In the genomic region with DNA sequence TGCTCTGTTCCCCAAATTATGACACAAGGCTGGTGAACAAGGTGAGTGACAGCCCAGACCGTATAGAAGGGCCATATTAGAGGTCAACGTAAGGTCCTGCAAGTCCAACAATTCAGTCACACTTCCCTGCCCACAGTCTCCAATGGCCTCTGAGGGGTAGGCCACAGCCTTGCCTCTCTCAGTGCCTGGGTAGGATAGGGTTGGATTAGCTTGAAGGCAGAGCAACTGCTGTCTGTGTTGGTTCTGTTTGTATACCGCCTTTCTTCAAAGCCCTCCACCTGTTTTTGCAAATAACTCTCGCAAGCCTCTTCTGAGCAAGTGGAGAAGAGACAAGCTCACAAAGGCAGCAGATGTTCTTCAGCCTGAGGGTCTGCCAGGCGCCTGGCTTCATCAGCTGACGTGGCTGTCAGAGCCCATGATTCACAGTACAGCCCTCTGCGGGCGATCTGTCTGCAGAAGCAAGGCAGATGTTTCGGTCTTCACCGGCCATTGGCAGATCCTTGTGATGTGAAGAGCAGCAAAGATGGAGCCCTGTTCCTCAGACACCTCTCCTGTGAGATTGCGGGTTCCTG, we compare ENCODE assay signal across 14 mouse cellular contexts.
A peak's percentile ranks its signal among the peaks of the same experiment; 100 is the strongest.
DNase-seq lines count a peak whose midpoint lies in the region; ATAC-seq and TF ChIP-seq lines count a peak whose summit lies in the region.
"Had no signal": no experiment of that assay in that cellular context is flagged by ENCODE, and none has a peak within 500 bp of the region (broad histone marks: within the 10 kb centered on the region; RNA-seq: fewer than 3 reads in every experiment).

No protein-coding gene starts in this region.

- no peak overlapping the region for H3K4me3 ChIP-seq in cerebellum, adult 2 months (replicated peaks; ENCODE audit: insufficient read depth, low read depth, low read length)
- no peak overlapping the region for H3K4me3 ChIP-seq in hindbrain, postnatal 0 days (ENCODE audit: low read length)

- peak; percentile 55; the same call in 1 of the 2 replicates for ATAC-seq in hindbrain, postnatal 0 days

- H3K27me3 ChIP-seq in cerebellum, adult 2 months (ENCODE audit: control insufficient read depth, insufficient read depth, low read length), result no peaks in the 10 kb centered on the region
- no peaks in the 10 kb centered on the region for H3K27me3 ChIP-seq in hindbrain, postnatal 0 days (ENCODE audit: insufficient read depth, low read length)

- TF ChIP-seq POLR2A in cerebellum, adult 2 months (IDR thresholded peaks at IDR 0.05; ENCODE audit: borderline replicate concordance, insufficient read depth, low read length), result no peak

- H3K27ac ChIP-seq in cerebellum, adult 2 months (ENCODE audit: insufficient read depth, low read length), result no peak overlapping the region
- no peak overlapping the region; the same call in 1 of the 2 replicates for H3K27ac ChIP-seq in hindbrain, postnatal 0 days

- no peaks in the 10 kb centered on the region for H3K36me3 ChIP-seq in hindbrain, postnatal 0 days (ENCODE audit: insufficient read depth, low read length)
- H3K36me3 ChIP-seq: G1E had no signal

- H3K4me1 ChIP-seq in cerebellum, adult 2 months (ENCODE audit: control insufficient read depth, insufficient read depth, low read length), result peaks cover 17% of the 10 kb centered on the region
- 0 out of 2 replicates have a peak, but pooled peaks cover 7% of the 10 kb centered on the region for H3K4me1 ChIP-seq in hindbrain, postnatal 0 days (ENCODE audit: insufficient read depth, low read length)

- intact Hi-C loops in left cerebral cortex, postnatal 4 days (cut with DNase I), result loop anchor here (5.0 kb wide), 1 partner anchor 255 kb away; the partner anchor contains the start of genes Ccdc148 and Pkp4
- intact Hi-C loops in left cerebral cortex, postnatal 14 days (cut with DNase I), result no loop called here

- 73% methylated on average over 11 of the region's 11 CpGs for WGBS in cerebellum, adult 2 months
- WGBS in hindbrain, postnatal 0 days, result 54% methylated on average over 11 of the region's 11 CpGs

- H3K4me2 ChIP-seq in hindbrain, postnatal 0 days (ENCODE audit: low read depth, low read length), result no peak overlapping the region

- no peak overlapping the region for H3K9ac ChIP-seq in hindbrain, postnatal 0 days (replicated peaks; ENCODE audit: low read length)

- H3K9me3 ChIP-seq in hindbrain, postnatal 0 days (ENCODE audit: low read length), result 0 out of 2 replicates have a peak, but pooled peaks cover 2% of the 10 kb centered on the region
- H3K9me3 ChIP-seq: G1E had no signal

- no peak for TF ChIP-seq CTCF in cerebellum, adult 2 months (IDR thresholded peaks at IDR 0.05; ENCODE audit: borderline replicate concordance, insufficient read depth, low read depth, low read length)
- no peak for TF ChIP-seq CTCF in hindbrain, postnatal 0 days (IDR thresholded peaks at IDR 0.05; ENCODE audit: low read depth)

- peak; percentile 54 to 67 for DNase-seq in cerebellum, postnatal 10 days
- DNase-seq in cerebellum, adult 2 months, result no peak
- DNase-seq in left cerebral cortex, postnatal 4 days, result peak; percentile 50
- no peak for DNase-seq in left cerebral cortex, postnatal 14 days (ENCODE audit: low spot score in 2 of 2)
- peak; percentile 68 for DNase-seq in hindbrain, postnatal 0 days (ENCODE audit: low spot score)
- peak; percentile 63 for DNase-seq in retina, embryonic 14.5 days (ENCODE audit: low spot score)
- no peak for DNase-seq in frontal cortex, postnatal 36 days (ENCODE audit: low spot score in 2 of 2)
- DNase-seq in B cell, adult 2 months, result no peak
- DNase-seq: gastrocnemius, postnatal 25 days; heart, postnatal 14 days; kidney, postnatal 14 days; lung, postnatal 4 days; spleen, adult 18-20 months had no signal

Comparison
In these comparisons a context has a peak if more than half of its experiments do, and no peak if none do; other contexts are left out.
1. DNase-seq: peak in cerebellum, postnatal 10 days (2 of 2), left cerebral cortex, postnatal 4 days (single experiment), hindbrain, postnatal 0 days (single experiment) and retina, embryonic 14.5 days (single experiment); none in cerebellum, adult 2 months (0 of 2), left cerebral cortex, postnatal 14 days (0 of 2), frontal cortex, postnatal 36 days (0 of 2) and B cell, adult 2 months (0 of 2).